ENCODE assay signal across 9 mouse cellular contexts in the genomic region with DNA sequence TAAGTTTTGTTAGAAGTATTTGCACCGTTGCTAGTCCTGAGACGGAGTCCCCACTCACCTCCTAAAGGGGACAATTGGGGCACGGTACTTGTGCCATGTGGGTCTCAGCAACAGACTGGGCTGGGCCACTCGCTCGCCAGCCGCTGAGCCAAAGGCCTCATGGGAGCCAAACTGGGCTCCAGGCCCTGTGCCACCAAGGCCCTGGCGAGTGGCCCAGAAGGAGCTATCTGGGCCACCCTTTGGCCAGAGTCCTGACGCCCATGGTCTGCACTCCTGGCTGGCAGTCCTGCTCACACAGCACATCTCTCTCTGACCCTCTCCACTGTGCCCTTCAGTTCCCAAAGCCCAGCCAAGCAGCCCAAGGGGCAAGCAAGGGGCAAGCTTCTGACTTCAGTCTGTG.
DNase-seq lines count a peak whose midpoint lies in the region; TF ChIP-seq lines count a peak whose summit lies in the region.
"Had no signal": no experiment of that assay in that cellular context is flagged by ENCODE, and none has a peak within 500 bp of the region (broad histone marks: within the 10 kb centered on the region; RNA-seq: fewer than 3 reads in every experiment).

No protein-coding gene starts in this region.

- intact Hi-C loops in gastrocnemius, adult 2 months (cut with DNase I): no loop called here

- TF ChIP-seq CTCF in gastrocnemius, adult 2 months (IDR thresholded peaks at IDR 0.05): no peak

- H3K4me3 ChIP-seq in gastrocnemius, adult 2 months: no peak overlapping the region

- DNase-seq in adrenal gland, adult (ENCODE audit: inconsistent age in 2 of 2, low spot score in 1 of 2): peak; percentile 8 to 60
- no peak for DNase-seq in adrenal gland, postnatal 4 days (ENCODE audit: low spot score in 2 of 2)
- peak; percentile 59 for DNase-seq in adrenal gland, postnatal 25 days
- peak; percentile 88 for DNase-seq in gastrocnemius, adult 2 months
- DNase-seq in kidney, postnatal 14 days: peak; percentile 75
- DNase-seq in right cerebral cortex, postnatal 4 days: peak; percentile 64
- DNase-seq in B cell, adult 2 months: no peak
- DNase-seq in neural tube, embryonic 10.5 days (ENCODE audit: extremely low spot score, low spot score): no peak

- H3K27ac ChIP-seq in gastrocnemius, adult 2 months: peak overlapping the region; percentile 48; the same call in 1 of the 2 replicates
- H3K27ac ChIP-seq: liver, embryonic 14.5 days had no signal

Comparison
In these comparisons a context has a peak if more than half of its experiments do, and no peak if none do; other contexts are left out.
1. DNase-seq: peak in adrenal gland, adult (2 of 2), adrenal gland, postnatal 25 days (single experiment), gastrocnemius, adult 2 months (single experiment), kidney, postnatal 14 days (single experiment) and right cerebral cortex, postnatal 4 days (single experiment); none in adrenal gland, postnatal 4 days (0 of 2), B cell, adult 2 months (0 of 2) and neural tube, embryonic 10.5 days (single experiment).